Mouse (Mus musculus): ENCODE data around the gene Nup210l.

- TF ChIP-seq CTCF (conservative IDR thresholded peaks at IDR 0.05; ENCODE audit: low read length): no peak
- TF ChIP-seq POU5F1 (IDR thresholded peaks at IDR 0.05; ENCODE audit: borderline replicate concordance, low read length): no peak
Observed at GRCm38 (mm10) chr3:90211475-90212398, 107.8 kb downstream of the Nup210l start.

All from E14TG2a.4 (cell line).